Mouse (Mus musculus): ENCODE measurements around the gene Clk3. TPM values are rescaled to one million over a fixed set of nuclear protein-coding genes. Genes with fewer than 3 reads are reported as not detected.
A peak's percentile ranks its signal among the peaks of the same experiment; 100 is the strongest.
"Not testable (repeated sequence)": the region's sequence is repeated elsewhere in the genome, so short reads cannot be mapped to it uniquely, and the experiment has no call there.

The Clk3 gene
- polyA plus RNA-seq, 1 experiment from 2014 or later, result 55.8 TPM

GRCm38 (mm10) chr9:57722371-57722770, 43.3 kb downstream of the Clk3 start:
- DNase-seq (ENCODE audit: low spot score) (no peak), ATAC-seq (ENCODE audit: low FRiP score) (no peak)
- Histone ChIP-seq H3K4me3 (replicated peaks; ENCODE audit: low read length) (no peak overlapping the region), H3K9ac (no peak overlapping the region), H3K36me3 (replicated peaks; ENCODE audit: control insufficient read depth, insufficient read depth) (peaks cover 45% of the 10 kb centered on the region), H3K9me3 (ENCODE audit: control insufficient read depth, low read length) (no peaks in the 10 kb centered on the region), H3K4me1 (replicated peaks; ENCODE audit: control insufficient read depth, insufficient read depth, low read length) (no peaks in the 10 kb centered on the region), H3K27me3 (ENCODE audit: control insufficient read depth, insufficient read depth, low read length) (no peaks in the 10 kb centered on the region), H3K27ac (no peak overlapping the region), H3K4me2 (replicated peaks) (no peak overlapping the region)
- 92% methylated on average over 1 of the region's 1 CpGs for WGBS

- ATAC-seq (ENCODE audit: low FRiP score) (no peak), DNase-seq (ENCODE audit: low spot score) (no peak)
These were observed 44.9 kb downstream of the Clk3 start for GRCm38 (mm10) chr9:57720736-57721135.

GRCm38 (mm10) chr9:57718408-57718807, 47.3 kb downstream of the Clk3 start:
- no peak overlapping the region for H3K9ac ChIP-seq
- H3K4me1 ChIP-seq (replicated peaks; ENCODE audit: control insufficient read depth, insufficient read depth, low read length), result no peaks in the 10 kb centered on the region
- WGBS, result 87% methylated on average over 7 of the region's 7 CpGs
- no peaks in the 10 kb centered on the region for H3K9me3 ChIP-seq (ENCODE audit: control insufficient read depth, low read length)
- H3K27ac ChIP-seq, result no peak overlapping the region
- no peak overlapping the region for H3K4me3 ChIP-seq (replicated peaks; ENCODE audit: low read length)
- DNase-seq (ENCODE audit: low spot score), result no peak
- H3K27me3 ChIP-seq (ENCODE audit: control insufficient read depth, insufficient read depth, low read length), result no peaks in the 10 kb centered on the region
- H3K4me2 ChIP-seq (replicated peaks), result no peak overlapping the region
- peaks cover 79% of the 10 kb centered on the region for H3K36me3 ChIP-seq (replicated peaks; ENCODE audit: control insufficient read depth, insufficient read depth)
- ATAC-seq (ENCODE audit: low FRiP score), result no peak

More at GRCm38 (mm10) chr9:57720736-57721135, 44.9 kb downstream of the Clk3 start:
- no peak overlapping the region for H3K9ac ChIP-seq
- no peaks in the 10 kb centered on the region for H3K9me3 ChIP-seq (ENCODE audit: control insufficient read depth, low read length)
- no peaks in the 10 kb centered on the region for H3K4me1 ChIP-seq (replicated peaks; ENCODE audit: control insufficient read depth, insufficient read depth, low read length)
- H3K36me3 ChIP-seq (replicated peaks; ENCODE audit: control insufficient read depth, insufficient read depth), result peaks cover 56% of the 10 kb centered on the region
- H3K27ac ChIP-seq, result no peak overlapping the region
- 94% methylated on average over 3 of the region's 3 CpGs for WGBS
- H3K4me3 ChIP-seq (replicated peaks; ENCODE audit: low read length), result no peak overlapping the region
- H3K27me3 ChIP-seq (ENCODE audit: control insufficient read depth, insufficient read depth, low read length), result no peaks in the 10 kb centered on the region
- no peak overlapping the region for H3K4me2 ChIP-seq (replicated peaks)

- no peak overlapping the region for H3K9ac ChIP-seq
- H3K4me1 ChIP-seq (replicated peaks; ENCODE audit: control insufficient read depth, insufficient read depth, low read length), result peaks cover 13% of the 10 kb centered on the region
- H3K27ac ChIP-seq, result no peak overlapping the region
- DNase-seq (ENCODE audit: low spot score) (no peak), ATAC-seq (ENCODE audit: low FRiP score) (no peak)
- peaks cover 48% of the 10 kb centered on the region for H3K36me3 ChIP-seq (replicated peaks; ENCODE audit: control insufficient read depth, insufficient read depth)
- 80% methylated on average over 2 of the region's 2 CpGs for WGBS
- no peaks in the 10 kb centered on the region for H3K27me3 ChIP-seq (ENCODE audit: control insufficient read depth, insufficient read depth, low read length)
- H3K4me3 ChIP-seq (replicated peaks; ENCODE audit: low read length), result no peak overlapping the region
- H3K9me3 ChIP-seq (ENCODE audit: control insufficient read depth, low read length), result no peaks in the 10 kb centered on the region
- H3K4me2 ChIP-seq (replicated peaks), result no peak overlapping the region
These were observed 53.5 kb downstream of the Clk3 start for GRCm38 (mm10) chr9:57712194-57712593.

- not testable (repeated sequence) for H3K4me3 ChIP-seq (replicated peaks; ENCODE audit: low read length); H3K9ac ChIP-seq; H3K27ac ChIP-seq; H3K27me3 ChIP-seq (ENCODE audit: control insufficient read depth, insufficient read depth, low read length); ATAC-seq (ENCODE audit: low FRiP score); H3K9me3 ChIP-seq (ENCODE audit: control insufficient read depth, low read length); H3K4me2 ChIP-seq (replicated peaks); DNase-seq (ENCODE audit: low spot score)
- H3K36me3 ChIP-seq (replicated peaks; ENCODE audit: control insufficient read depth, insufficient read depth), result peaks cover 28% of the 10 kb centered on the region
- WGBS, result 96% methylated on average over 5 of the region's 5 CpGs
- H3K4me1 ChIP-seq (replicated peaks; ENCODE audit: control insufficient read depth, insufficient read depth, low read length), result peaks cover 13% of the 10 kb centered on the region
These were observed 55.4 kb downstream of the Clk3 start for GRCm38 (mm10) chr9:57710214-57710613.

GRCm38 (mm10) chr9:57708720-57709274, 56.9 kb downstream of the Clk3 start:
- DNase-seq (ENCODE audit: low spot score) (peak; percentile 64), ATAC-seq (ENCODE audit: low FRiP score) (peak; percentile 74; the same call in 1 of the 2 replicates)
- H3K4me3 ChIP-seq (replicated peaks; ENCODE audit: low read length), result peak overlapping the region; percentile 95
- peaks cover 14% of the 10 kb centered on the region for H3K36me3 ChIP-seq (replicated peaks; ENCODE audit: control insufficient read depth, insufficient read depth)
- peak overlapping the region; percentile 84 for H3K27ac ChIP-seq
- H3K9me3 ChIP-seq (ENCODE audit: control insufficient read depth, low read length), result no peaks in the 10 kb centered on the region
- H3K4me2 ChIP-seq (replicated peaks), result peak overlapping the region; percentile 79
- peak overlapping the region; percentile 94 for H3K9ac ChIP-seq
- WGBS, result 4% methylated on average over 39 of the region's 39 CpGs
- H3K27me3 ChIP-seq (ENCODE audit: control insufficient read depth, insufficient read depth, low read length), result no peaks in the 10 kb centered on the region
- H3K4me1 ChIP-seq (replicated peaks; ENCODE audit: control insufficient read depth, insufficient read depth, low read length), result peaks cover 13% of the 10 kb centered on the region

- Histone ChIP-seq H3K36me3 (replicated peaks; ENCODE audit: control insufficient read depth, insufficient read depth) (peaks cover 8% of the 10 kb centered on the region), H3K4me1 (replicated peaks; ENCODE audit: control insufficient read depth, insufficient read depth, low read length) (peaks cover 13% of the 10 kb centered on the region), H3K4me2 (replicated peaks) (peak within 1 kb of the TSS; percentile 79), H3K27ac (peak within 1 kb of the TSS; percentile 84), H3K27me3 (ENCODE audit: control insufficient read depth, insufficient read depth, low read length) (no peaks in the 10 kb centered on the region), H3K9ac (peak within 1 kb of the TSS; percentile 94), H3K9me3 (ENCODE audit: control insufficient read depth, low read length) (no peaks in the 10 kb centered on the region), H3K4me3 (replicated peaks; ENCODE audit: low read length) (peak within 1 kb of the TSS; percentile 95)
- ATAC-seq (ENCODE audit: low FRiP score) (peak; percentile 91), DNase-seq (ENCODE audit: low spot score) (peak; percentile 89)
- WGBS, result 0% methylated on average over 23 of the region's 23 CpGs
These were observed 57.5 kb downstream of the Clk3 start, which contains the start of gene Edc3 for GRCm38 (mm10) chr9:57708068-57708719. TSS of gene Edc3 (plus strand) at chr9:57708540.

GRCm38 (mm10) chr9:57706496-57706895, 59.2 kb downstream of the Clk3 start:
- H3K4me3 ChIP-seq (replicated peaks; ENCODE audit: low read length), result no peak overlapping the region
- ATAC-seq (ENCODE audit: low FRiP score) (no peak), DNase-seq (ENCODE audit: low spot score) (no peak)
- no peaks in the 10 kb centered on the region for H3K27me3 ChIP-seq (ENCODE audit: control insufficient read depth, insufficient read depth, low read length)
- no peak overlapping the region for H3K4me2 ChIP-seq (replicated peaks)
- WGBS, result 89% methylated on average over 3 of the region's 3 CpGs
- H3K9me3 ChIP-seq (ENCODE audit: control insufficient read depth, low read length), result no peaks in the 10 kb centered on the region
- no peak overlapping the region for H3K9ac ChIP-seq
- peaks cover 13% of the 10 kb centered on the region for H3K4me1 ChIP-seq (replicated peaks; ENCODE audit: control insufficient read depth, insufficient read depth, low read length)
- H3K27ac ChIP-seq, result no peak overlapping the region
- no peaks in the 10 kb centered on the region for H3K36me3 ChIP-seq (replicated peaks; ENCODE audit: control insufficient read depth, insufficient read depth)

Measured in hindbrain, embryonic 14.5 days (tissue).